Mouse (Mus musculus) T-helper 17 cell (primary cell): ENCODE results near the gene Prrt2.

Source experiments
- in situ Hi-C, 2 experiments: fragments of 300-600 bp; cut with MboI, MseI; formaldehyde crosslinking; loops; 1 replicate in 1 of 2; 2 replicates in 1 of 2; pipeline ENCODE4 v1.15.1; 2025; ENCODE audit warnings: high pct_unique_total_duplicates in 2 of 2

Gene Prrt2

DNA sequence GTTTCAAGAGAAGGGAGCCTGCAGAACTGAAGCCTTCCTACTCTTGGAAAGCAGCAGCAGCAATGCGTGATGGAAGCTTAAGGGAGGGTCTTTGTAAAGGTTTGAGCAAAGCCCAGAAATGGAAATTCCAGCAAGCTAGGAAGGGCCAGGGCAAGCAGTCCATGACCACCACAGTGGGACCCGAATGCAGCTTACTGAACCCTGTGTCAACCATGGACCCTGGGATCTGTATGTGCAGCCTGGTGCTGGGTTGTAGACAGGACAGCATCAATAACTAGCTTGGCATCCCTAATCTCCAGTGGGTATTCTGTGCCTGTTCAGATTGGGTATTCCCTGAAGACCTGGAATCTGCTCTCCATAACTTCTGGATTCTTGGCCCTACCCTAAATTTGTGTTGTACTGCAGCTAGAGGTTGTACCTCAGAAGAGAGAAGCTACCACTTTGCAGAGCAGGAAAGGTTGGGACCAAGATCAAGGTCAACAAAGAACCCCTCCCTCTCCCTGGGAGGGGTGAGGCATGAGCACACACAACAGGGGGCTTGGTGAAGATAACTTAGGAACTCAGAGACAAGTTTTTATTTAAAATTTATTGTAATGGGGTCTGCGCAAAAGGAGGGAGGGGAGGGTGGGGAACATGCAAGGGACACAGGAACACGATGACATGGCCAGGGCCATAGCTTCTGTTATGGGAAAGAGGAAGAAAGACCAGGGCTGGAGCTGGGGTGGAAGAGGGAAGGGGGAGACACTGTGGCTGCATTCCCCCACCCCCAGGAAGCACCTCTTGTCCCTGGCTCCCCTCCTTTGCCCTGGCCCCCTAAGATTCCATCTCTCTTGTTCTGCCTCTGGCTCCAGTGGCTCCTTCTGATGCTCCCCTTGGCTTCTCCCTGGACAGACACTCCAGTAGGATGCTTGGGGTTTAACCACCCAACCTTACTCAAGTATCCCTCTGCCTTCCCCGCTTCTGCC lies 834 bp upstream of the Prrt2 start:
- in situ Hi-C loops: loop anchor here (5.0 to 10.0 kb wide), 3 partner anchors 70 to 1417 kb away; partner anchors contain the start of genes AI467606 (in 1 of the 2), Cd2bp2 (in 1 of the 2) and Il21r (in 1 of the 2)

DNA sequence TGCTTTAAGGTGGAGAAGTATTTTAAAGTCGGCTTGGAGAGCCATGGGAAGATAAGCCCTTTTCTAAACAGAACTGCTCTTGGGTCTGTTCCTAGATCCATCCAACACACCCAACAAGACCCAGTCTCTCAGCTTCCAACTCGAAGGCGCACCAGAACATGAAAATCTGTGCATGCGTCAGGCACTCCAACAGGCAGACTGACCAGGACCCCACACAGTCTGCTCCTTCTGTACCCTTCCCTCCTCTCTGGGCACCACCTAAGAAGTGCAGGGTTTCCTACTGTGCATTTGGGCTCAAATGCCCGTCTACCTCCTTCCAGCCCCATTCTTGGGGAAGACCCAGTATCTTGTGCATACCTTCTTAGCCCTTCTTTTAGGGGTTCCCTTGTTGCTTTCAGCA lies 520 bp downstream of the Prrt2 start:
- in situ Hi-C loops: loop anchor here (5.0 to 10.0 kb wide), 3 partner anchors 72 to 1416 kb away; partner anchors contain the start of genes AI467606 (in 1 of the 2), Cd2bp2 (in 1 of the 2) and Il21r (in 1 of the 2)

DNA sequence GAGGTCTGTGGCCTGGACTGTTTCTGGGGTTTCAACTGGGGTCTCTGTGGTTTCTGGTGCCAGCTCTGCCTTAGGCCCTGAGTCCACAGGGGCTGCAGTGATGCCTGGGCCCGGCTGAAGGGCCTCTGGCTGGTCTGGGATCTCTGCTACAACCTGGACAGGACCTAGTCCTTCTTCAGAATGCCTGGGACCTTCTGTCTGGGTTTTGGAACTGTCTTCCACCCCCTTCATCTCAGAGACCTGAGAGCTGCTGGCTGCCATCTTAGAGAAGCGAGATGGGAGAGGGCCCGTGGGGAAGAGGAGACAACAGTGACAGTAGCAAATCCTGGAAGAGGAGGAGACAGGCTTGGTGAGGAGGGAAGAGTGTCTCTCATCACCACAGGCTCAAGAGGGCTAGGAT lies 980 bp downstream of the Prrt2 start:
- in situ Hi-C loops: loop anchor here (5.0 to 10.0 kb wide), 3 partner anchors 72 to 1415 kb away; partner anchors contain the start of genes AI467606 (in 1 of the 2), Cd2bp2 (in 1 of the 2) and Il21r (in 1 of the 2)

DNA sequence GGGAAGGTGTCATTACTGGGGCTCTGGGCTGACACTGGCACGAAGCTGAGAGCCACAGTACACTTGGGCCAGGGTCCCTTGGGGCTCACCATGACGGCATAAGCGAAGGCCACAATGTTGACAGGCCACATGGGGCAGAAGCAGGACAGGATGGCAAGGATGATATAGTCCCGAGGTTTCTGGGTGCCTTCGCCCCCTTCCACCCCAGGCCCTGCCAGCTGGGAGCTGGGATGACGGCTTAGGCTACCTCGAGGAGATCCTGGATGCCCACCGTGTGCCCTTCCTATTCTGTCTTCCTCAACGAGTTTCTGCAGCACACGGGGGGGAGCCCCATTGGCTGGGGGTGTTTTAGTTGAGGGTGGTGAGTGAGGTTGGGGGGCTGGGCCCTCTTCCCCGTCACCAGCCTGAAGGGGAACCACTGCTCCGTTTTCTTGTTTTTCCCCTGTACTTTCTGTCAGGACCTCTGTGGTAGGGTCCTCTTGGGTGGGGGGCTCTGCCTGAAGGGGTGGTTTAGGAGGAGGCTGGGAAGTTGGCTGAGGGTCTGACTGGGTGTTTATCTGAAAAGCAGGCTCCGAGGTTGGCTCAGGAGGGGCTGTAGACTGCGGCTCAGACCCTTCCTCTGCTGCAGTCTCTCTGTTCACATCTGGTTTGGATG lies 1.6 kb downstream of the Prrt2 start:
- in situ Hi-C loops: no loop called here

DNA sequence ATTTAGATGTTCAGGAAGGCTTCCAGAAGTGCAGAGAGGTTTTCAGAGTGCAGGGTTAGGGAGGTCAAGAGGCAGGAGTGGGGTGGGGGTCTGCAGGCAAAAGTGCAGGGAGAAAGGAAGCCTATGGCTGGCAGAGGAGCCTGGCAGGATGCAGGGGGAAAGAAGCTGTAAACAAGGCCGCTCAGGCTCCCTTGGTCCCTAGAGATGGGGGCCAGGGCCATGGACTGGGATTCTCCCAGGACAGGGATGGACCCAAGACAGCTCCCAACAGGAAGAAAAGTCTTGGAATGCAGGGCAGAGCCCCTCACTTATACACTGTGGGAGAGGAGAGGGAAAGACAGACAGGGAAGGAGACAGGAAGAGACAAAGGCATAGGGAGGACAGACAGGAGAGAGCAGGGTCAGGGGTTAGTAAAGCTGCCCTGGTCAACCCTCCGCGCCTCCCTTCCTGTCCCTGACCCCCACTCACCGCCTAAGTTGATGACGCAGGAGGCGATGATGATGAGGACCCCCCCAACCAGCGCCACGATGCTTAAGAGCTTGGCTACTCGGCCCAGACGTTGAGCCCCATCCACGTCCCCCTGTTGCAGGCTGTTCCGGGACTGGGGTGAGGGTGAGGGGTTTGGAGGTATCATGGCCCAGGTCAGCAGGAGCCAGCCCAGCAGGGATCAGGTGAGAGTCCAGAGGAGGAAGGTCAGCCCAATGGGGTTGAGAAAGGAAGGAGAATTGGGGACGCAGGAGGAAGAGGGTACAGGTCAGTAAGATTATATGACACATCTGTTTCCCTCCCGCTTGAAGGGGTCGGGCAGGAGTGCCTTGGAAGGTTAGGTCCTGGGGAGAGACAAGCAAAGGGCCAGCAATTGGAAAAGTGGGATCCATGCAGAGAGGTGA lies 2.4 kb downstream of the Prrt2 start:
- in situ Hi-C loops: no loop called here

DNA sequence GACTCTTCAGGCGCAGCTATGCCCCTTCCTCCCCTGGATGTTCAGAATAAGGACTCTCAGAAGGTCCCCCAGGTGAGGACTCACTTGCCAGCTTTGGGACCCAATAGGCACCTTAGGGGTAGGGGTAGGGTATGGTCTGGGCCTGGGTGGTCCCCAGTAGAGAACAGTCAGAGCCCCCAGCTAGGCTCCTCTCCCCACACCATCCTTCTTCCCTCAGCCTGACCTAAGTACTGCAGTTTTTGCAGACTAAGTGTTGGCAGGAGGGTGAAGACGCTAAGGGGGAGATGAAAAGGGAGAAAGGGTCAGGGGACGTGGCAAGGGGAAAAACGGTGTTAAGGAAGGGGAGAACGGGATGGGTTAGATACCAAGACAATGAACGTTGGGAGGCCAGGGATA lies 3.1 kb downstream of the Prrt2 start:
- in situ Hi-C loops: no loop called here

DNA sequence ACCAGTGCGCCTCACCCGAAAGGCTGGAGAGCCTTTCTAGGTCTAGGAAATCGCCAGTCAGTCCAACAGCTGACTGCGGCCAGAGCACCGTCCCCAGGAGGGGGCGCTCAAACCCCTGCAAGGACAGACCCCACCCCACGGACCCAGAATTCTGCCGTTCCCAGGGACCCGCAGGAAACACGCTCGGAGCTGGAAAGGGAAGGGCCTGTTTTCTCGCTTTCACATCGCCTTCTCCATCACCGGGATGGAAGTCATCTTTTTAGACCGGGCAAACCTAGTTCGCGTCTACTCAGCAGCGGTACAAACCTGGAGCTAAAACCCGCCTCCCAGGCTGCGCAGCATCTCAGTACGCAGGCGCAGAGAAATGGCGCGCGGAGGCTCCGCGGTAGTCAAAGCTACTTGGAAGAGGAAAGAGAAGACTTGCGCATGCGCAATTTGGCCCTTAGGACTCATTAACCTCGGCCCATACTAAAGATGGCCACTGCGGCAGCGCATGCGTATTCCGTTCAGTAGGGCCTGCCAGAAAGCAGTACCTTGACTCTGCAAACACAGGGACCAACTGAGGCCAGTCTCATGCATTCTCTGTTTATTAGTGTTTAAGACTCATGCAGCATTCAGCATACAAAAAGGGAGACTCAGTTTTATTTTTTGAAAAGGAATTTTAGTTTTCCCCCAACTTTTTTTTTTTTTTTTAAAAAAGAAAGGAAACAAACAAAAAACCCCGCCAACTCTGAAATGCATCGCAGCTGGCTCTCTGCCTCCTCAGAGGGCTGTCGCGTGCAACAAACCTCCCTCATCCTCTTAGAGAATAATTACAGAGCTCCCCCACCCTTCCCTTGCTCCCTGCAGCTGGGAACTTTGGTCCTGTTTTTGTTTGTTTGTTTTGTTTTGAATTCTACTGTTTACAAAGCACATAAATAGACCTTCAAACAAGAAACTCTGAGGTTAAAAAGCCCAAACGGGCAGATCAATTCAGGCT lies 3.8 kb downstream of the Prrt2 start, which contains the start of gene Pagr1a:
Gene Pagr1a (minus strand): TSS at position 382 of the 979 bp plus-strand sequence.
- in situ Hi-C loops: no loop called here

DNA sequence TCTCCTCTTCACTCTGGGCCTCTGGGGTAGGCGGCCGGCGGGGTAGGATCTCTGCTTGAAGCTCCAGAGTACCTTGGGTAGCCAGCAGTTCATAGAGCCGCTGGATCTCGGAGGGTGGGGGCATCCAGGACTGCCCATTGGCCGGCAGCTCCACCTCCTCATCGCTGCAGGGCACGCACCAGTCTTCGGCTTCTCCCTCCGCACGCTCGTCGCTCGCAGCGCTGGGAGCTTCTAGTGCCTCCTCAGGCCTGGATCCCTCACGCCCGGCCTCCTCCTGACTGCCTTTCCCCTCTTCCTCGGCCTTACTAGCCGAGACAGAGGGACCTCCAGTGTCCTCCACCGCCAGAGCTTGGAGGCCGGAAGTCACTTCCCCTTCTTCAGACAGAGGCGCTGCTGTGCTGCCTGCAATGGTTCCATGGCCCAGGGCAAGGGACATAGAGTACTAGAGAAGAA lies 4.5 kb downstream of the Prrt2 start:
- in situ Hi-C loops: no loop called here

DNA sequence TGATC lies 4.7 kb downstream of the Prrt2 start, which contains the start of gene Pagr1b:
Gene Pagr1b (minus strand): TSS at position 4 of the 5 bp plus-strand sequence.
- in situ Hi-C loops: no loop called here

DNA sequence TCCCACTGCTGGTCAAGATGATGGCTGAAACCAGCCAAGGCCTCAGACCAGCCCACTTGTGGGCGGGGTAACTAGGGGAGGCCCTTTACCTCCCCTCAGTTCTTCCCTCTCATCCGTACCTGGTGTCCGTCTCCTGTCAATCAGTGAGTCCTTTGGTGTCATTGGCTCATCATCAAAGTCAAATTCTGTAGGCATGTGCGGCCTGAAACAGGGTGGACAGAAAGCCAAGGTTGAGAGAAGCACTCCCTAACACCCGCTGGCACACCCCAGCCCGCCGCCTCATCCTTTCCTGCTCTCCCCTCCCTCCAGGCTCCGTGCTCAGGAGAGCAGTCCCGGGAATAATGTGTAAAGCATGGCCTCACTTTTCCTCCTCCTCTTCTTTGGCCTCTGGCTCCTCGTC lies 4.9 kb downstream of the Prrt2 start:
- in situ Hi-C loops: no loop called here

DNA sequence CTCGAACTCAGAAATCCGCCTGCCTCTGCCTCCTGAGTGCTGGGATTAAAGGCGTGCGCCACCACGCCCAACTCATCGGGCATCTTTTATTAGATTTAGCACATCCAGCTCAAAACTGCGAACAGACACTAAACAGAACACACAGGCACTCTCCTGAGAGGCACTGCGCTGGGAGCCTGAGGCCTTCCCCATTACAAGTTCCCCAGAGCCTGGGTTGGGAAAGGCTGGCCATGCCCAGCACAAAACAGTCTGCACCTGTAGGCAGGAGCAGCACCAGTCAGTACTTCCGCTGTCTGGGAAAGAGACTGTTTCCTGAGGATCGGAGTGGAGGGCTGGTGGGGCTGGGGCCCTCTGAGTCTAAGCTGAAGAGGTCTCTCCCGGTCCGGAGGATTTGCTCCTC lies 6.0 kb downstream of the Prrt2 start:
- in situ Hi-C loops: no loop called here

DNA sequence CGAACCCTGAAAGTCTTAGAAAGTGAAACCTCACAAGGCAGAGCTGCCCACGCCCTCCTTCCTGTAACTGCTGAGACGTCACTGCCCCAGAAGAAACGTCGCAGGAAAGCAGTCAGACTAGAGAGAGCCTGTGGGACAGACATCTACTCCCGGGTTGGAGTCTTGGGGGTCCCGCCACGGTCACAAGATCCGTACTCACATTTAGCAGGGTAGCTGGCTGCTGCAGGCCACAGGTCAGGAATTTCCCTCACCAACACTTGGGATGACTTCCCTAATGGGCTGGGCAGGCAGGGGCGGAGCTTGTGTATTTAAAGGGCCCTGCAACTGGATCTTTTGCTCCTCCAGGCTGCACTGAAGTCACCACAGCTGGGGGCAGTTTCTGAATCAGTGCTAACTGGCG lies 6.7 kb downstream of the Prrt2 start, which contains the start of gene Mvp:
Gene Mvp (minus strand): TSS at position 302 of the 400 bp plus-strand sequence.
- in situ Hi-C loops: no loop called here

DNA sequence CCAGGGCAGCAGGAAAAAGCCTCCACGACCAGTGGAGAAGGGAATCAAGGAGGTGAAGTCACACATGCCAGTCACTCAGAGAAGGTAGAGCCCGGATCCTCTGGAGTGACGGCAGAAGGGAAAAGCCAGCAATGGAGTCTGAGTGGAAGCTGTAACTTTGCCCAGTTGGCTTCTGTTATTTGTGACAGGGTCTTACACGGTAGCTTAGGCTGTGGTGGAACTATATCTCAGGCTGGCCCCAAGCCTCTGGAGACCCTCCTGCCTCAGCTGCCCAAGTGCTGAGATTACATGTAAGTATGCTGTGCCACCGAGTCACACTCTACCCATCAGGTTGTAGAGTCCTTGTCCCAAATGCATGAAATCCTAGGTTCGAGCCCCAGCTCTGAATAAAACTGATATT lies 7.6 kb downstream of the Prrt2 start:
- in situ Hi-C loops: no loop called here

DNA sequence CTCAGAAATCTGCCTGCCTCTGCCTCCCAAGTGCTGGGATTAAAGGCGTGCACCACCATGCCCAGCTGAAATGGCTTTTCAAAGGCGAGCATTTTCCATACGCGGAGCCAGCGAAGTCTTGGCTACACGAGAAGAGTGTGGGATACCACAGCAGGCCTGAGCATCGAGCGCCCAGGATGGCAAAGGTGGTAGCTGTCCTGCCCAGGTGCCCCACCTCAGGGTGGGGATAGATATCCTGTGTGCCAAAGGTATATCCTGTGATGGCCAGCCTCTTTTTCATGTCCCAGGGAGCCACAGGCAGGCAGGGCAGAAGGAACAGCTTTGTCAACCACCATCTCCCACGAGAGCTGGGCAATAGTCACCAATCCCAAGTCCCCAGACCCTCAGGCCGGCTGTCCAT lies 8.2 kb downstream of the Prrt2 start:
- in situ Hi-C loops: no loop called here

DNA sequence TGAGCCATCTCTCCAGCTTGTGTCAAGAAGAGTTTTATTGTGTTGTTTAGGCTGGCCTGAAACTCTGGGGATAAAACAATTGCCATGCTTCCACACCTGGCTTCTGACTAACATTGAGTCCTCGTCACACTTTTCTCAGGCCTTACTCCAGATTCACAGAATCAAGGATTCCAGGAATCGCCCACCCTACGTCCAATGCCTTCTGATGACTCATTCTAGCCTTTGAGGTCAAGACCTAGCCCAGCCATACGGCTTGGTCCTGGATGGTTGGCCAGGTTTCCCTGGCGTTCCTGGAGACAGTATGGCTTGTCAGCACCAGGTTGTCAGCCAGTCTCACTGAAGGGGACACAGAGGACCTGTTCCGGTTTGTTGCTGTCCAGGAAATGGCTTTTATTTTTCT lies 8.6 kb downstream of the Prrt2 start:
- in situ Hi-C loops: no loop called here

DNA sequence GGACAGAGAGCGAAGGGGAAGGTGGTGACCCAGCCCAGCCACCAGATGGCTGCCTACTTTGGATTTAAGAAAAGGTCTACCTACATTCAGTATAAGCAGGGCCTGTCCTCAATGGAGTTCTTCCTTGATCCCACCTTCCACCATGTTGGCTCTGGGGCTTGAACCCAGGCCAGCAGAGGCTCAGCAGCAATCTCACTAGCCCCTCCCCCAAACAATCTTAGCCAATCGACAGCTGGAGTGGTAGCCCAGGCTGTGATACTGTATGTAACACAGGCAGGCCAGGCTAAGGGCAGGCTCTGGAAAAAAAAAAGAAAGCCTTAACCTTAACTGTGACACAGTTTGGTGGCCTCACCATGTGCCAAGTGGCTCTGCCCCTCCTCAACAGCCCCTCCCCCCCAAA lies 9.3 kb downstream of the Prrt2 start:
- in situ Hi-C loops: no loop called here

DNA sequence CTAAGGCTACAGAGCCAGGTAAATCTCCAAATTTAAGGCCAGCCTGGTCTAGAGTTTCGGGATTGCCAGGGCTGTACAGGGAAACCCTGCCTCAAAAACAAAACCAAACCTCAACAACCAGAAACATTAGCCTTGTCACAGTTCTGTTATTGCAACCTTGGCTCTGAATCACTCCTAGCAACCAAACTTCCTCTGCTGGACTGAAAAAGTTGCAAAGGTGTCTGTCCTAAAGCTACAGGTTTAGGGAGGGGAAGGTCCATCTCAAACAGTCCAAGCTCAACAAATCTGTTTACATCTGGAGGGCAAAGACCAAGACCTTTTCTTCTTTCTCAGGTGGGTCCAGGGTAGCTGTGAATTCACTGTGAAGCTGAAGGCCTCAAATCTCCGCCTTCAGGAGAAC lies 10.0 kb downstream of the Prrt2 start:
- in situ Hi-C loops: no loop called here

DNA sequence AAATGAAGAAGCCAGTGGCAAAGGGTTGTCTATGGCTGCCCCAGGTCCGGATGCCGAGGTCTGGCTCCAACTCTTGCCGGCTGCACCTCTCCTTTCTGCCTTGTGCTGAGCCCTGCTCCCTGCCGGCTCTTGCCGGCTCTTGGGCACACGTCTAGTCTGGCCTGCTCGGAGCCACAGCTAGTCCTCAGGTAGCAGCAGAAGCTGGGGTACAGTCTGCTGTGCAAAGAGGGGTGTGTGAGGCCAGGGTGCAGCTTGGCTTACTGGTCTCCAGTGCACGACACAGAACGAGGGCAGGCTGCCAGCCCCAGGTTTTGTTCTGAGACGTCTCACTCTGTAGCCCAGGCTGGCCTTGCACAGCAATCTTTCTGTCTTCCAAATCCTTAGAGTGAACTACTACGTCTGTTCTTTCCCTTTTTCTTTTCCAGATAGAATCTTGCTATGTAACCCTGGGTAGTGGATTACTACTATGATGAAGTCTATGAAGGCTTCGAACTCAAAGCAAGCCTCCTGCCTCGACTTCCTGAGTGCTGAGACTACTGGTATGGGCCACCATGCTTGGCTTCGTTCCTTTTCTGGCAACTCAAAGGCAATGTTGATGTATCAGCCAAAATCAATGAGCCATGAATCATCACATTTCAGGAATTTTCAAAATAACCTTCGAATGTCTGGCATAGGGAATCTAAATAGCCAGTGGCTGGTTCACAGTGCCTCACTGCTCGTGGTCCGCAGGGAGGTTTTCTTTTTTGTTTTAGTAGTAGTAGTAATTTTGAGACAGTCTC lies 11.5 kb downstream of the Prrt2 start:
- in situ Hi-C loops: no loop called here

DNA sequence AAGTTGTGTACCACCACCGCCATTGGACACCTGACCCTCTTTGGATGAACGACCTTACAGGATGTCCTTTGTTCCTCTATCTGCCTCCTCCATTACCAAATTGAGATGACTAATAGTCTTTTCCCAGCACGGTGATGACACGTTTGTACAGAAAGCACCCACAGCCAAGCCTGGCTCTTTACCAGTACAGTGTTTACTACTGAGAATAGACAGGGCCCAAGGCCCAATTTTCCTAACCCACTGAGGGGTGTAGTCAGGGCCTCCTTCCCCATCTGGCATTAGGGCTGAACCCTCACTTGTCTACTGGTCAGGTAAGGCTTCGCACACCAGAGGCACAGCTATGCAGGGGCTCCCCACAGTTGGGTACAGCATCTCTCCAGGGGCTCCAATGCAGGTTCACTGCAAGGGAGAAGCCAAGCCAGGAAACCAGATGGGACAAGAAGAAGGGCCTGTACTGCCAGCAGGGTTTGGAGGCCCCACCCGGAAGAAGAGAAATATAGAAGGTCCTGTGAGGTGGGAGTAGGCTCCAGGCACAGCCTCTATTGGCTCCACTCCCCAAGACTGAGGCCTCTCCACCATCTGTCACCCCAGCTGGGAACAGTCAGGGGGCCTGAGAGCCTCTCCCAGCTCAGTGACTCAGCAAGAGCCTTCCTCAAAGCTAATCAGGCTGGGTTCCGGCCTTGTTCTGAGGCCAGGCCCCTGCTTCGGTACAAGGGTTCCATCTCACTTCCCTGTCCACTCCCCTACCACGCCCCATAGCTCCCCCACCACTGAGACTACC lies 12.6 kb downstream of the Prrt2 start:
- in situ Hi-C loops: no loop called here
